Mouse (Mus musculus) lung, postnatal 0 days (tissue): ENCODE data around the gene Gm39566. TPM values are rescaled to one million over a fixed set of nuclear protein-coding genes. Genes with fewer than 3 reads are reported as not detected.

ENCODE experiments used
- ATAC-seq: fragments of 200-750 bp; cut with Nextera tagmentation; 2 replicates; pipeline ENCODE4 v1.8.0; 2017; ENCODE audit warnings: moderate library complexity
- DNase-seq: peaks from one replicate; pipeline ENCODE4 v3.0.0-alpha.2; 2016; ENCODE audit warnings: low spot score
- H3K27ac ChIP-seq: fragments of 300-500 bp; sonication (generic); 2 replicates; pipeline ENCODE4 v1.5.1; 2014; ENCODE audit warnings: antibody characterized with exemption, mild to moderate bottlenecking, low read length, mixed read lengths
- H3K27me3 ChIP-seq: fragments of 300-500 bp; sonication (generic); replicated peaks from 2 replicates; pipeline ENCODE4 v1.6.1; 2014; ENCODE audit warnings: low read length, mixed read lengths; ENCODE audit not compliant: insufficient read depth
- H3K36me3 ChIP-seq: fragments of 300-500 bp; sonication (generic); 2 replicates; pipeline ENCODE4 v1.6.1; 2014; ENCODE audit warnings: low read length, mixed read lengths; ENCODE audit not compliant: insufficient read depth
- H3K4me1 ChIP-seq: fragments of 300-500 bp; sonication (generic); 2 replicates; pipeline ENCODE4 v1.6.1; 2014; ENCODE audit warnings: antibody characterized with exemption, low read depth, low read length, mixed read lengths; ENCODE audit not compliant: insufficient read depth
- H3K4me2 ChIP-seq: fragments of 300-500 bp; sonication (generic); replicated peaks from 2 replicates; pipeline ENCODE4 v1.6.1; 2014; ENCODE audit warnings: low read depth, mild to moderate bottlenecking, low read length, moderate library complexity, mixed read lengths
- H3K4me3 ChIP-seq: fragments of 300-500 bp; sonication (generic); 2 replicates; pipeline ENCODE4 v1.5.1; 2014; ENCODE audit warnings: low read depth, low read length
- H3K9ac ChIP-seq: fragments of 300-500 bp; sonication (generic); replicated peaks from 2 replicates; pipeline ENCODE4 v1.6.1; 2014; ENCODE audit warnings: low read depth, mild to moderate bottlenecking
- H3K9me3 ChIP-seq: fragments of 300-500 bp; sonication (generic); 2 replicates; pipeline ENCODE4 v1.6.1; 2016; ENCODE audit warnings: low read length, mixed read lengths
- CTCF ChIP-seq: IDR thresholded peaks from 2 replicates; pipeline ENCODE4 v1.5.1; 2016; ENCODE audit warnings: antibody characterized with exemption, mild to moderate bottlenecking
- EP300 ChIP-seq: IDR thresholded peaks from 2 replicates; pipeline ENCODE4 v1.6.1; 2016; ENCODE audit warnings: antibody characterized with exemption, mild to moderate bottlenecking, control low read depth
- WGBS: fragments of 180-500 bp; shearing (Covaris S2); extraction: QIAGEN DNeasy Blood & Tissue Kit; methylation state at CpG from one replicate; pipeline ENCODE4 v1.1.7; 2014; 5-methylcytosine and 5-hydroxymethylcytosine counted together
- polyA plus RNA-seq: library from polyadenylated mRNA; unstranded; fragments of >200 nt; fragmentation: Nextera tagmentation; extraction: Ambion mirVana; gene quantifications from 2 replicates; pipeline ENCODE4 v1.2.1, GENCODE M21; 2015

Gene Gm39566
- polyA plus RNA-seq, 1 experiment from 2014 or later: not detected

DNA sequence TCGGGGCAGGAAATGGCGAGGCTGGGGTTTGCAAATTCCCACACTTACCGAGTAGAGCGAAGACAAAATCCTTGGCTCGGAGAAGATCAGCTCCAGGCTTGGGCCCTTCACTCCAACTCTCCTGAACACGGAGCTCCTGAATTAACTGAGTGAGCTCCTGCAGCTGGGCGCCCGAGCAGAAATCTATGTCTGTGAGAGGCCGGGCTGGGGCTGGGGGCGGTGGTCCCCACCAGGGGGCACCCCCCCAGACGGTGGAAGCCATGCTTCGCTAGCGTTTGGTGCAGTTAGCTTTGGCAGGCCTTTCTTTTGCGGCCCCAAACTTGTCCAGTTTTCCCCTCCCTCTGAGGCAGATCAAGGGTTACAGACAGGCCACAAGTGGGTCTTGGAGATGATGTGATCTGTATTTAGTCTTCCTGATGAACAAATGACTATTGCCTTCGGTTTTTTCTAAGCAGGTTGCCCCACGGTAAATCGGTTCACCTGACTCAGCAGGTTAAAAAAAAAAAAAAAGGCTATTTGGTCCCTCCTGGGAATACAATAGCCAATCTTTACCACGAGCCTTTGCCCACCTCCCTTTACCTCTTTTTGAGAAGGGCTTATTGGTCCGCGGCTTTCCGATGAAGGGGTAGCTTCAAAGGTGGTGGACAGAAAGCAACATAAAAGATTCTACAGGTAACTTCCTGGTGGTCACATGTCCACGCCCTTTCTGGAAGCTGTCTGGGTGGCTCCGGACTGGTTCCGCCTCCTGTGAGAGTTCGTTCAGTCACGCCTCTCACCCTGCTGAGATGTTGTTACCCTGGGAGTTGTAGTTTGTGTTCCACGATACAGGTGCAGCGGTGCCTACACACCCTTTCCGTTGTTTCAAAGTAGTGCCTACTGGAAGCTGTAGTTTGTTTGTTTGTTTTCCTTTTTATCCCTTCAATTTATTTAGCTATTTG, 9.9 kb downstream of the Gm39566 start, which contains the start of gene Tmem102:
TSS of gene Tmem102 (minus strand) at position 653 of the 938 bp plus-strand sequence.
- Histone ChIP-seq H3K36me3 (no peaks in the 10 kb centered on the region), H3K4me2 (peak within 1 kb of the TSS; percentile 86), H3K27me3 (0 out of 2 replicates have a peak, but pooled peaks cover 6% of the 10 kb centered on the region), H3K27ac (no peak within 1 kb of the TSS), H3K4me1 (peaks cover 33% of the 10 kb centered on the region; the same call in 1 of the 2 replicates), H3K9ac (0 out of 2 replicates have a peak within 1 kb of the TSS, but pooled peaks have one; percentile 16), H3K9me3 (no peaks in the 10 kb centered on the region), H3K4me3 (peak within 1 kb of the TSS; percentile 21)
- DNase-seq (peak; percentile 88), ATAC-seq (peak; percentile 62)
- WGBS: 12% methylated on average over 29 of the region's 29 CpGs
- no peak for TF ChIP-seq EP300
- no peak for TF ChIP-seq CTCF

DNA sequence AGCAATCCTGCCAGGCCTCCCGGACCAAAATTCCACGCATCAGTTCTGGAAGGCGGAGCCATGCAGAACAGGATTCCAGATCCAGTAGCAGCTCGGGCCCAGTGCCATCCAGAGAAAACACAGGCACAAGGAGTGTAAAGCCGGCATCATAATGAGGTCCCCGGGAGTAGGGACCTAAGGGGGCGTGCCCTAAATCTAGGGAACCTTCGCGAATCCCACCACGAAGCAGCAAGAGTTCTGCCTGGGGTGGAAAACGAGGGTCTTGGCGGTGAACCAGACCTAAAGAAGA, 10.5 kb downstream of the Gm39566 start:
- Histone ChIP-seq H3K27me3 (0 out of 2 replicates have a peak, but pooled peaks cover 6% of the 10 kb centered on the region), H3K27ac (no peak overlapping the region), H3K4me3 (no peak overlapping the region), H3K36me3 (no peaks in the 10 kb centered on the region), H3K9ac (0 out of 2 replicates have a peak overlapping the region, but pooled peaks have one; percentile 16), H3K9me3 (no peaks in the 10 kb centered on the region), H3K4me2 (peak overlapping the region; percentile 86), H3K4me1 (peaks cover 35% of the 10 kb centered on the region; the same call in 1 of the 2 replicates)
- DNase-seq (peak; percentile 50), ATAC-seq (no peak)
- TF ChIP-seq CTCF (no peak), EP300 (no peak)
- 18% methylated on average over 12 of the region's 12 CpGs for WGBS

DNA sequence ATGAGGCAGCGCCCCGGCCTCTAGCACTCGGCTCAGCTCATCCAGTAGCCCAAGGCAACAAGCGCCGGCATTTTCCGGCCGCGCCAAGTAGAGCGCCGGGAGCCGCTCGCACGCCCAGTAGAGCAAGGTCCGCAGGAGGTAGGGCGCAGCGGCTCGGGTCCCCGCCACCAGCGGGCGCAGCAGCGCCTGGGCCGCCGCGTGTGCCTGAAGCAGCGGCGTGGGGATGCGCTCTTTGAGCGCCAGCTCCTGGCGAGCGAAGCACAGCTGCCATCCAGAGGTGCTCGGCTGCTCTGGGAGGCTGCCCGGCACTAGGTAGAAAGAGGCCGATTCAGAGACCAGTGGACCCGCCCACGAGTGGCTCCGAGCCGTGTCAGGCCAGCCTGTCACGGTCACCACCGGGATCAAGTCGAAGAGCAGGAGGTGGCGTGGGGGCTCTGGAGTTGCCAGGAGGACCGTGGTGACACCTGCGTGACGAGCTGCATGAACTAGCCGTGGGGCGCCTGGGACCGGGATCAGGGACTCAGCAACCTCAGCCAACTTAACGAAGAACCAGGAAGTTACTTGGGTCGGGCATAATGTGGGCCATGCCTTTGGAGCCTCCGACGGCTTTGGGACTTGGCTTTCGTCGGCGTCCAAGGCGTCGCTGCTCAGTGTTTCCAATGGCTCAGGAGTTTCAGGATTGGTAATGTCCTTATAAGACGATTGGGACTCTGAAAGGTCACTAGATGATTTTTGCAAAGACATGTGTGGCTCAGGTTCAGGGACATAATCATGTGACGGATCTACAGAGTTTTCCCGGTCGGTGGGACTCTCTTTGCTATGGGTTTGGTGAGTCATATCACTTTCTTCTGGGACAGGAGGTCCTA, 11.1 kb downstream of the Gm39566 start:
- 2% methylated on average over 60 of the region's 60 CpGs for WGBS

DNA sequence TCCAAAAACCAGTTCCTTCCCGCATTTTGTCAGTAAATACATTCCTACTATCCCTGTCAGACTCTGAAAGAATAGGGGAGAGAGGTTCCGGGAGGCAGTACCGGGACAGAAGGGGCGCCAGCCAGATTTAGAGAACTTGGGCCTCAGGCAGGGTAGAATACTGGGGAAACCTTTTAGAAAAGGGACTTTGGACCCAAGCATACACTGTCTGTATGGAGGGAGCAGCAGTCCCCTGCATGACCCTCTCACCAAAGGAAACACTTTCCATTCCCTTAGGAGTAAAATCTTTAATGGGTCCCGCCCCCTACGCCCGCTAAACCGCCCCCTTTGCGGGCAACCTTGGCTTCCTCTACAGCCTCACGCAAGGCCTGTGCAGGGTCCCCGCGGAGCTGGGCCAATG, 11.8 kb downstream of the Gm39566 start:
- H3K27ac ChIP-seq: no peak overlapping the region
- H3K4me3 ChIP-seq: peak overlapping the region; percentile 53
- H3K4me1 ChIP-seq: peaks cover 35% of the 10 kb centered on the region; the same call in 1 of the 2 replicates
- no peaks in the 10 kb centered on the region for H3K36me3 ChIP-seq
- TF ChIP-seq CTCF (no peak), EP300 (no peak)
- peak overlapping the region; percentile 86 for H3K4me2 ChIP-seq
- 3% methylated on average over 12 of the region's 12 CpGs for WGBS
- no peak for DNase-seq
- peak; percentile 6 for ATAC-seq
- H3K9ac ChIP-seq: 0 out of 2 replicates have a peak overlapping the region, but pooled peaks have one; percentile 12
- no peaks in the 10 kb centered on the region for H3K9me3 ChIP-seq
- H3K27me3 ChIP-seq: 0 out of 2 replicates have a peak, but pooled peaks cover 6% of the 10 kb centered on the region

More for the DNA sequence above, 11.1 kb downstream of the Gm39566 start:
- DNase-seq (peak; percentile 85), ATAC-seq (peak; percentile 76)
- Histone ChIP-seq H3K36me3 (no peaks in the 10 kb centered on the region), H3K4me3 (peak overlapping the region; percentile 53), H3K4me2 (peak overlapping the region; percentile 86), H3K27ac (no peak overlapping the region), H3K27me3 (0 out of 2 replicates have a peak, but pooled peaks cover 6% of the 10 kb centered on the region), H3K9me3 (no peaks in the 10 kb centered on the region), H3K9ac (0 out of 2 replicates have a peak overlapping the region, but pooled peaks have one; percentile 12), H3K4me1 (peaks cover 35% of the 10 kb centered on the region; the same call in 1 of the 2 replicates)
- no peak for TF ChIP-seq EP300
- peak; percentile 87 for TF ChIP-seq CTCF

DNA sequence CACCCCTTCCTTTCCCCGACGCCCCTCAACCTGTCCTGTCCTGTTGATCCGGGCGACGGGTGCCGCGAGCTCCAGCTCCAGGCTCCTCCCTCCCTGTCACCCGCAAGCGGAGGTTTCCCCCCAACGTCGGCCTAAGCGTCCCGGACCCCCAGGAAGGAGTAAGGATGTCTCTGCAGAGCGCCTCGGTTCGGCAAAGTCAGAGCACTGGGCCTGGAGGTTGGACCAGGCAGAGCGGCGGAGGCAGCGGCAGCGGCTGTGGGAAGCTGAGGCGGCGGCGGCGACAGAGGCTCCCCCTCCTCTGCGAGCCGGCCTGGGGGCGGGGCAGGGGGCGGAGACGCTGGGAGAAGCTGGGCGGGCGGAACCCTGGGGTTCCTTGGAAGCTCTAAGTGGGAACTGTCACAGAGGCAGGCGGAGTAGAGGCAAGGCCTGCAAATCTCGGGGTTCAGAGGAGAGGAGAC, 12.4 kb downstream of the Gm39566 start:
- no peaks in the 10 kb centered on the region for H3K9me3 ChIP-seq
- 0 out of 2 replicates have a peak, but pooled peaks cover 6% of the 10 kb centered on the region for H3K27me3 ChIP-seq
- DNase-seq (peak; percentile 89), ATAC-seq (peak; percentile 64)
- H3K4me3 ChIP-seq: peak overlapping the region; percentile 53
- H3K4me1 ChIP-seq: peaks cover 35% of the 10 kb centered on the region; the same call in 1 of the 2 replicates
- 3% methylated on average over 29 of the region's 33 CpGs for WGBS
- peak overlapping the region; percentile 86 for H3K4me2 ChIP-seq
- TF ChIP-seq CTCF (no peak), EP300 (no peak)
- no peak overlapping the region for H3K27ac ChIP-seq
- peak overlapping the region; percentile 21 for H3K9ac ChIP-seq
- H3K36me3 ChIP-seq: no peaks in the 10 kb centered on the region
